11 mouse cellular contexts compared by ENCODE assay signal in the genomic region with DNA sequence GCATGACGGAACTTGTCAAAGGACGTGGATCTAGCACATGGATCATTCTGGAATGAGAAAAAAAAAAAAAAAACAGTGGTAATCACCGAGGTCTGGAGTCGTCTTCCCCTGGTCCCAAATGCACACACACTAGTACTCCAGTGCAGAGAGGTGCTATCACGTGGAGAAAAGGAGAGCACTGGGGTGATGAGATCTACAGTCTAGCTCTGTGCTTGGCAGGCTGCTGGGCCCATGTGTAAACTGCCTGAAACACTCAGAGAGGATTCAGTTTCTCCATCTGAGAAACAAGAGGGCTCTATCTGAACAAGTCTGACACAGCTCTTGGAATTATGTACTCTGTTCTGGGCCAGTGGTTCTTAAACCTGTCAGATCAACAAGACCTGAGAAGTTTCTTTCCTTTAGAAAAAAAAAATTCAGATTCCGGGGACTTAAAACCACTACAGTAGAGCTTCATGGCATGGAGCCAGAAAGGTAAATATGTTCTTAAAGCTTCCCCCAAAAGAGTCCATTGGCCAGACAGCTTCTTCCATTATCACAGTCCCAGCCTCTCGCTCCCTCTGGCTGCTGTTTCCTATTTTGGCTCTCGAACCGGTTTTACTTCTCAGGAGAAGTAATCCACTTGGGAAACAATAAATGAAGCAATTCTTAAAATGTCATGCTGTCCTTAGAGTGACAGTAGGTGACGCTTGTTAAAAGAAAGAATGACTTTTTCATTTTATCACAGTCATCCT. TPM values are rescaled to one million over a fixed set of nuclear protein-coding genes. Genes with fewer than 3 reads are reported as not detected.
A peak's percentile ranks its signal among the peaks of the same experiment; 100 is the strongest.
DNase-seq lines count a peak whose midpoint lies in the region; ATAC-seq lines count a peak whose summit lies in the region.
"Had no signal": no experiment of that assay in that cellular context is flagged by ENCODE, and none has a peak within 500 bp of the region (broad histone marks: within the 10 kb centered on the region; RNA-seq: fewer than 3 reads in every experiment).

No protein-coding gene starts in this region.

- H3K36me3 ChIP-seq in heart, embryonic 10.5 days = peaks cover 26% of the 10 kb centered on the region
- peaks cover 32% of the 10 kb centered on the region for H3K36me3 ChIP-seq in lung, embryonic 15.5 days
- no peaks in the 10 kb centered on the region for H3K36me3 ChIP-seq in hindbrain, embryonic 16.5 days (ENCODE audit: control insufficient read depth, insufficient read depth, low read length)
- H3K36me3 ChIP-seq in stomach, embryonic 16.5 days (ENCODE audit: control insufficient read depth, insufficient read depth, low read length) = peaks cover 20% of the 10 kb centered on the region; the same call in 1 of the 2 replicates

- peak overlapping the region; percentile 91 for H3K27ac ChIP-seq in heart, embryonic 10.5 days
- H3K27ac ChIP-seq in lung, embryonic 15.5 days = peak overlapping the region; percentile 85
- H3K27ac ChIP-seq in hindbrain, embryonic 16.5 days (ENCODE audit: low read depth, low read length) = no peak overlapping the region
- H3K27ac ChIP-seq in stomach, embryonic 16.5 days (ENCODE audit: low read length) = peak overlapping the region; percentile 48
- H3K27ac ChIP-seq: embryonic facial prominence, embryonic 12.5 days had no signal

- DNase-seq in heart, embryonic 10.5 days (ENCODE audit: low spot score) = no peak
- no peak for DNase-seq in heart, postnatal 4 days
- no peak for DNase-seq in lung, postnatal 14 days
- DNase-seq in natural killer cell, adult 2 months (ENCODE audit: low spot score in 2 of 2) = no peak
- DNase-seq: thymus, postnatal 14 days had no signal

- no peaks in the 10 kb centered on the region for H3K9me3 ChIP-seq in heart, embryonic 10.5 days
- no peaks in the 10 kb centered on the region for H3K9me3 ChIP-seq in lung, embryonic 15.5 days
- H3K9me3 ChIP-seq in hindbrain, embryonic 16.5 days (ENCODE audit: control insufficient read depth, low read length) = no peaks in the 10 kb centered on the region
- H3K9me3 ChIP-seq in stomach, embryonic 16.5 days (replicated peaks; ENCODE audit: control insufficient read depth, low read length) = no peaks in the 10 kb centered on the region
- H3K9me3 ChIP-seq: embryonic facial prominence, embryonic 12.5 days had no signal

- H3K4me2 ChIP-seq in lung, embryonic 15.5 days = peak overlapping the region; percentile 56
- H3K4me2 ChIP-seq in hindbrain, embryonic 16.5 days (ENCODE audit: low read length) = peak overlapping the region; percentile 33
- H3K4me2 ChIP-seq in stomach, embryonic 16.5 days (ENCODE audit: low read depth, low read length) = peak overlapping the region; percentile 53
- H3K4me2 ChIP-seq: embryonic facial prominence, embryonic 12.5 days had no signal

- H3K9ac ChIP-seq in lung, embryonic 15.5 days = peak overlapping the region; percentile 8
- H3K9ac ChIP-seq in hindbrain, embryonic 16.5 days (ENCODE audit: low read depth, low read length) = no peak overlapping the region
- 0 out of 2 replicates have a peak overlapping the region, but pooled peaks have one; percentile 2 for H3K9ac ChIP-seq in stomach, embryonic 16.5 days (ENCODE audit: low read length)
- H3K9ac ChIP-seq: embryonic facial prominence, embryonic 12.5 days had no signal

- H3K4me3 ChIP-seq in heart, embryonic 10.5 days = peak overlapping the region; percentile 68
- H3K4me3 ChIP-seq in lung, embryonic 15.5 days = peak overlapping the region; percentile 50
- peak overlapping the region; percentile 4; the same call in 1 of the 2 replicates for H3K4me3 ChIP-seq in hindbrain, embryonic 16.5 days (ENCODE audit: low read length)
- H3K4me3 ChIP-seq in stomach, embryonic 16.5 days (replicated peaks; ENCODE audit: low read length) = peak overlapping the region; percentile 26
- H3K4me3 ChIP-seq: embryonic facial prominence, embryonic 12.5 days had no signal

- H3K4me1 ChIP-seq in heart, embryonic 10.5 days = peaks cover 15% of the 10 kb centered on the region
- peaks cover 54% of the 10 kb centered on the region for H3K4me1 ChIP-seq in lung, embryonic 15.5 days
- peaks cover 3% of the 10 kb centered on the region for H3K4me1 ChIP-seq in hindbrain, embryonic 16.5 days (ENCODE audit: control insufficient read depth, insufficient read depth, low read depth, low read length)
- H3K4me1 ChIP-seq in stomach, embryonic 16.5 days (ENCODE audit: control insufficient read depth, insufficient read depth, low read length) = peaks cover 13% of the 10 kb centered on the region
- H3K4me1 ChIP-seq: embryonic facial prominence, embryonic 12.5 days had no signal

- no peaks in the 10 kb centered on the region for H3K27me3 ChIP-seq in heart, embryonic 10.5 days (ENCODE audit: insufficient read depth, poor library complexity, severe bottlenecking)
- no peaks in the 10 kb centered on the region for H3K27me3 ChIP-seq in lung, embryonic 15.5 days
- H3K27me3 ChIP-seq in hindbrain, embryonic 16.5 days (replicated peaks; ENCODE audit: control insufficient read depth, insufficient read depth, low read length) = no peaks in the 10 kb centered on the region
- H3K27me3 ChIP-seq in stomach, embryonic 16.5 days (ENCODE audit: control insufficient read depth, insufficient read depth, low read length) = no peaks in the 10 kb centered on the region
- H3K27me3 ChIP-seq: embryonic facial prominence, embryonic 12.5 days had no signal

- WGBS in heart, embryonic 10.5 days = 55% methylated on average over 10 of the region's 10 CpGs
- WGBS in lung, embryonic 15.5 days = 36% methylated on average over 10 of the region's 10 CpGs
- 77% methylated on average over 10 of the region's 10 CpGs for WGBS in hindbrain, embryonic 16.5 days
- 65% methylated on average over 10 of the region's 10 CpGs for WGBS in stomach, embryonic 16.5 days

- no peak for ATAC-seq in lung, embryonic 15.5 days (ENCODE audit: borderline replicate concordance, extremely low read depth, low FRiP score, low TSS enrichment)
- no peak for ATAC-seq in hindbrain, embryonic 16.5 days
- no peak for ATAC-seq in stomach, embryonic 16.5 days (ENCODE audit: insufficient read depth, low FRiP score)
- ATAC-seq in megakaryocyte progenitor cell, adult 5-6 weeks (replicated peaks; ENCODE audit: poor library complexity) = no peak
- ATAC-seq: CD4-positive, CD25-positive, alpha-beta regulatory T cell, adult 4 months had no signal

RNA-seq across cellular contexts. Expression of gene Ppp1r3c, which starts 2.0 kb away (rescaled TPM):
- polyA plus RNA-seq in heart, embryonic 10.5 days (2016; fragmentation: Nextera tagmentation; extraction: Ambion mirVana) = 31.3 and 46.9 TPM in 2 replicates
- total RNA-seq in heart, postnatal 4 days (2021) = 100 to 1,000 TPM in 1 of 2 experiments, 10 to 100 TPM in 1; 80.2 to 102 TPM
- polyA plus RNA-seq in lung, embryonic 15.5 days (2015; fragmentation: Nextera tagmentation; extraction: Ambion mirVana) = 83.4 and 84.3 TPM in 2 replicates
- 27.2 and 30.6 TPM in 2 replicates for polyA plus RNA-seq in hindbrain, embryonic 16.5 days (2015; fragmentation: Nextera tagmentation; extraction: Ambion mirVana)
- polyA plus RNA-seq in stomach, embryonic 16.5 days (2015; fragmentation: Nextera tagmentation; extraction: Ambion mirVana) = 26.1 and 29.0 TPM in 2 replicates
- not detected in 2 replicates for total RNA-seq in megakaryocyte progenitor cell, adult 5-6 weeks (2015)
- total RNA-seq in megakaryocyte progenitor cell, adult 5-6 weeks (2017) = not detected in 2 replicates
- polyA plus RNA-seq: CD4-positive, CD25-positive, alpha-beta regulatory T cell, adult 4 months had no signal

Comparison
In these comparisons a context has a peak if more than half of its experiments do, and no peak if none do; other contexts are left out.
1. H3K4me3 ChIP-seq: peak in every context shown above with its lines; median percentile 68 in heart, embryonic 10.5 days; 50 in lung, embryonic 15.5 days; 26 in stomach, embryonic 16.5 days; 4 in hindbrain, embryonic 16.5 days.